Mouse (Mus musculus) CH12.LX (cell line): ENCODE results near the gene Evi5. TPM values are rescaled to one million over a fixed set of nuclear protein-coding genes. Genes with fewer than 3 reads are reported as not detected.

Experiments
- DNase-seq: peaks from one replicate; pipeline ENCODE4 v3.0.0-alpha.2; 2013; ENCODE audit errors: extremely low read depth
- H3K27ac ChIP-seq: 2 replicates; pipeline ENCODE4 v1.5.1; 2012; ENCODE audit warnings: low read depth, mild to moderate bottlenecking, control low read depth, moderate library complexity; ENCODE audit not compliant: insufficient read depth
- H3K27me3 ChIP-seq: replicated peaks from 2 replicates; pipeline ENCODE3; 2012; ENCODE audit warnings: inconsistent platforms
- H3K36me3 ChIP-seq, 2 experiments: replicated peaks in 1 of 2; 2 replicates each; pipeline versions ENCODE3 to v1.6.1; 2012; ENCODE audit warnings: inconsistent platforms in 1 of 2, low read length in 1 of 2, mild to moderate bottlenecking in 1 of 2, mixed read lengths in 1 of 2, moderate library complexity in 1 of 2; ENCODE audit not compliant: control insufficient read depth in 1 of 2, insufficient read depth in 1 of 2
- H3K4me1 ChIP-seq, 2 experiments: 2 replicates each; pipeline ENCODE4 v1.6.1; 2012; ENCODE audit warnings: inconsistent platforms in 1 of 2, moderate library complexity in 1 of 2; ENCODE audit not compliant: insufficient read depth in 2 of 2, control insufficient read depth in 1 of 2
- H3K4me2 ChIP-seq: 2 replicates; pipeline ENCODE4 v1.6.1; 2012; ENCODE audit warnings: low read depth, mild to moderate bottlenecking, control low read depth; ENCODE audit not compliant: poor library complexity, insufficient read depth, severe bottlenecking
- H3K4me3 ChIP-seq, 3 experiments: fragments of 150-350 bp in 1 of 3; sonication (generic) in 1 of 3; replicated peaks in 1 of 3; 2 replicates each; pipeline versions ENCODE3 to v1.5.1; 2011 to 2012; ENCODE audit warnings: low read depth in 2 of 3, low read length in 2 of 3, mild to moderate bottlenecking in 2 of 3, moderate library complexity in 2 of 3, control low read depth in 1 of 3, improper control_type of control experiment in 1 of 3, inconsistent platforms in 1 of 3, mixed read lengths in 1 of 3; ENCODE audit not compliant: poor library complexity in 1 of 3
- H3K79me2 ChIP-seq: replicated peaks from 2 replicates; pipeline ENCODE4 v1.6.1; 2012; ENCODE audit warnings: mild to moderate bottlenecking, moderate library complexity; ENCODE audit not compliant: control insufficient read depth, poor library complexity, insufficient read depth, severe bottlenecking; ENCODE audit errors: extremely low read depth
- H3K9ac ChIP-seq: 2 replicates; pipeline ENCODE4 v1.6.1; 2012; ENCODE audit warnings: low read depth, mild to moderate bottlenecking, control low read depth, moderate library complexity; ENCODE audit not compliant: insufficient read depth
- H3K9me3 ChIP-seq: replicated peaks from 2 replicates; pipeline ENCODE3; 2012; ENCODE audit warnings: low read length, inconsistent platforms, mixed read lengths
- BHLHE40 ChIP-seq: IDR thresholded peaks from 2 replicates; pipeline ENCODE4 v1.6.1; 2011; ENCODE audit warnings: mild to moderate bottlenecking, low read depth, low read length, improper control_type of control experiment
- CHD1 ChIP-seq: IDR thresholded peaks from 2 replicates; pipeline ENCODE4 v1.6.1; 2012; ENCODE audit warnings: low read depth, low read length, improper control_type of control experiment, inconsistent platforms
- CHD2 ChIP-seq: IDR thresholded peaks from 2 replicates; pipeline ENCODE4 v1.6.1; 2011; ENCODE audit warnings: low read length, improper control_type of control experiment
- CTCF ChIP-seq, 2 experiments: IDR thresholded peaks in 1 of 2; conservative IDR thresholded peaks in 1 of 2; 2 replicates each; pipeline ENCODE4 v1.5.1; 2011 to 2012; ENCODE audit warnings: low read depth in 2 of 2, low read length in 2 of 2, improper control_type of control experiment in 1 of 2, inconsistent platforms in 1 of 2, mild to moderate bottlenecking in 1 of 2, moderate library complexity in 1 of 2
- ELF1 ChIP-seq: IDR thresholded peaks from 2 replicates; pipeline ENCODE4 v1.6.1; 2014; ENCODE audit warnings: low read depth, mild to moderate bottlenecking, inconsistent platforms, low read length, improper control_type of control experiment
- EP300 ChIP-seq: IDR thresholded peaks from 2 replicates; pipeline ENCODE4 v1.6.1; 2011; ENCODE audit warnings: low read length, improper control_type of control experiment
- ETS1 ChIP-seq: conservative IDR thresholded peaks from 2 replicates; pipeline ENCODE4 v1.6.1; 2012; ENCODE audit warnings: low read depth, mild to moderate bottlenecking, inconsistent platforms, low read length, improper control_type of control experiment, moderate library complexity
- GABPA ChIP-seq: IDR thresholded peaks from 2 replicates; pipeline ENCODE4 v1.6.1; 2012; ENCODE audit warnings: low read depth, low read length, improper control_type of control experiment, inconsistent platforms; ENCODE audit not compliant: insufficient replicate concordance
- HCFC1 ChIP-seq: IDR thresholded peaks from 2 replicates; pipeline ENCODE4 v1.6.1; 2012; ENCODE audit warnings: low read depth, mild to moderate bottlenecking, inconsistent platforms, low read length, improper control_type of control experiment
- IRF4 ChIP-seq: IDR thresholded peaks from 2 replicates; pipeline ENCODE4 v1.6.1; 2014; ENCODE audit warnings: low read depth, mild to moderate bottlenecking, inconsistent platforms, low read length, improper control_type of control experiment
- JUN ChIP-seq: IDR thresholded peaks from 2 replicates; pipeline ENCODE4 v1.6.1; 2011; ENCODE audit warnings: low read depth, mild to moderate bottlenecking, low read length, improper control_type of control experiment, moderate library complexity; ENCODE audit not compliant: insufficient read depth
- JUND ChIP-seq: conservative IDR thresholded peaks from 2 replicates; pipeline ENCODE4 v1.6.1; 2011; ENCODE audit warnings: low read depth, low read length, improper control_type of control experiment
- KAT2A ChIP-seq: IDR thresholded peaks from 2 replicates; pipeline ENCODE4 v1.6.1; 2012; ENCODE audit warnings: low read length, improper control_type of control experiment, inconsistent platforms; ENCODE audit not compliant: insufficient replicate concordance
- MAFK ChIP-seq: IDR thresholded peaks from 2 replicates; pipeline ENCODE4 v1.6.1; 2011; ENCODE audit warnings: low read length, improper control_type of control experiment; ENCODE audit not compliant: insufficient replicate concordance
- MAX ChIP-seq: IDR thresholded peaks from 2 replicates; pipeline ENCODE4 v1.6.1; 2011; ENCODE audit warnings: low read length, improper control_type of control experiment
- MAZ ChIP-seq: IDR thresholded peaks from 2 replicates; pipeline ENCODE4 v1.6.1; 2012; ENCODE audit warnings: low read depth, mild to moderate bottlenecking, inconsistent platforms, low read length, improper control_type of control experiment, moderate library complexity
- MEF2A ChIP-seq: IDR thresholded peaks from 2 replicates; pipeline ENCODE4 v1.6.1; 2014; ENCODE audit warnings: low read depth, mild to moderate bottlenecking, inconsistent platforms, low read length, improper control_type of control experiment, borderline replicate concordance
- MXI1 ChIP-seq: IDR thresholded peaks from 2 replicates; pipeline ENCODE4 v1.6.1; 2011; ENCODE audit warnings: mild to moderate bottlenecking, low read depth, low read length, improper control_type of control experiment
- MYC ChIP-seq: IDR thresholded peaks from 2 replicates; pipeline ENCODE4 v1.6.1; 2011; ENCODE audit warnings: low read depth, mild to moderate bottlenecking, improper control_type of control experiment, low read length
- NELFE ChIP-seq: IDR thresholded peaks from 2 replicates; pipeline ENCODE4 v1.6.1; 2011; ENCODE audit warnings: low read depth, low read length, improper control_type of control experiment
- PAX5 ChIP-seq: IDR thresholded peaks from 2 replicates; pipeline ENCODE4 v1.6.1; 2012; ENCODE audit warnings: low read length, inconsistent platforms, mixed read lengths
- POLR2A ChIP-seq: IDR thresholded peaks from 2 replicates; pipeline ENCODE4 v1.6.1; 2011; ENCODE audit warnings: low read depth, mild to moderate bottlenecking, improper control_type of control experiment, low read length
- RAD21 ChIP-seq: IDR thresholded peaks from 2 replicates; pipeline ENCODE4 v1.6.1; 2011; ENCODE audit warnings: low read depth, mild to moderate bottlenecking, low read length, improper control_type of control experiment, moderate library complexity
- SIN3A ChIP-seq: IDR thresholded peaks from 2 replicates; pipeline ENCODE4 v1.6.1; 2012; ENCODE audit warnings: low read length, improper control_type of control experiment, inconsistent platforms
- SMC3 ChIP-seq: IDR thresholded peaks from 2 replicates; pipeline ENCODE4 v1.6.1; 2011; ENCODE audit warnings: low read depth, low read length, improper control_type of control experiment
- TBP ChIP-seq: conservative IDR thresholded peaks from 2 replicates; pipeline ENCODE4 v1.6.1; 2011; ENCODE audit warnings: low read depth, low read length, improper control_type of control experiment
- TCF12 ChIP-seq: IDR thresholded peaks from 2 replicates; pipeline ENCODE4 v1.6.1; 2014; ENCODE audit warnings: low read depth, mild to moderate bottlenecking, inconsistent platforms, low read length, improper control_type of control experiment
- UBTF ChIP-seq: IDR thresholded peaks from 2 replicates; pipeline ENCODE4 v1.6.1; 2012; ENCODE audit warnings: low read depth, mild to moderate bottlenecking, inconsistent platforms, low read length, improper control_type of control experiment, moderate library complexity
- USF1 ChIP-seq: IDR thresholded peaks from 2 replicates; pipeline ENCODE4 v1.6.1; 2014; ENCODE audit warnings: low read depth, mild to moderate bottlenecking, inconsistent platforms, low read length, improper control_type of control experiment
- ZC3H11A ChIP-seq: IDR thresholded peaks from 2 replicates; pipeline ENCODE4 v1.6.1; 2012; ENCODE audit warnings: low read depth, mild to moderate bottlenecking, inconsistent platforms, low read length, improper control_type of control experiment
- ZKSCAN1 ChIP-seq: IDR thresholded peaks from 2 replicates; pipeline ENCODE4 v1.6.1; 2012; ENCODE audit warnings: low read depth, inconsistent platforms, low read length, improper control_type of control experiment, borderline replicate concordance
- ZMIZ1 ChIP-seq: IDR thresholded peaks from 2 replicates; pipeline ENCODE4 v1.6.1; 2012; ENCODE audit warnings: low read depth, mild to moderate bottlenecking, inconsistent platforms, low read length, improper control_type of control experiment
- ZNF384 ChIP-seq: IDR thresholded peaks from 2 replicates; pipeline ENCODE4 v1.6.1; 2012; ENCODE audit warnings: low read depth, low read length, improper control_type of control experiment, inconsistent platforms
- dilution Hi-C: fragments of 300-500 bp; cut with MboI; formaldehyde crosslinking; loops from 2 replicates; pipeline ENCODE4 v1.14.3; 2020; ENCODE audit warnings: low sequenced_read_pairs; ENCODE audit not compliant: extremely low pct_unique_long_range_greater_than_20kb, extremely low pct_ligation_motif_present
- in situ Hi-C: fragments of 300-500 bp; cut with MboI; formaldehyde crosslinking; loops from 3 replicates; pipeline ENCODE4 v1.14.3; 2019; ENCODE audit warnings: low sequenced_read_pairs, low pct_ligation_motif_present, low pct_unique_long_range_greater_than_20kb, mixed read lengths
- polyA plus RNA-seq: library from polyadenylated mRNA; unstranded; fragments of >175 nt; gene quantifications from 2 replicates; pipeline ENCODE4 v1.2.1, GENCODE M21; 2012; ENCODE audit warnings: low read depth; ENCODE audit not compliant: insufficient read length
- total RNA-seq, 2 experiments: library from RNA; depleted of rRNA; stranded (reverse); fragments of 300-350 nt in 1 of 2; fragments of >200 nt in 1 of 2; gene quantifications; 2 replicates each; pipeline ENCODE4 v1.2.3; 2012 to 2014

Evi5 gene
- total and polyA plus RNA-seq, 3 experiments, result 3.2 to 6.3 (median 3.8) TPM

- no peaks in the 10 kb centered on the region for H3K79me2 ChIP-seq
- peaks cover 7 to 33% of the 10 kb centered on the region in 2 experiments for H3K36me3 ChIP-seq
- dilution Hi-C loops (no loop called here), in situ Hi-C loops (no loop called here)
- no peak for TF ChIP-seq JUN
- TF ChIP-seq EP300, result no peak
- no peak for TF ChIP-seq HCFC1
- TF ChIP-seq CTCF (conservative IDR thresholded peaks at IDR 0.05 in 1 of 2, IDR thresholded peaks at IDR 0.05 in 1 of 2; ENCODE audit: low read depth in 2 of 2, low read length in 2 of 2), result no peak
- no peak for DNase-seq
- no peak overlapping the region for H3K9ac ChIP-seq
- peaks cover 7 to 32% of the 10 kb centered on the region in 2 experiments for H3K4me1 ChIP-seq
- H3K4me3 ChIP-seq, result peak overlapping the region in 1 of 3 experiments; percentile 47
- no peak overlapping the region for H3K27ac ChIP-seq
- no peaks in the 10 kb centered on the region for H3K27me3 ChIP-seq
- H3K9me3 ChIP-seq, result peaks cover 35% of the 10 kb centered on the region
- H3K4me2 ChIP-seq, result no peak overlapping the region
Observed at GRCm38 (mm10) chr5:107719209-107719608, 155.7 kb downstream of the Evi5 start.

- H3K36me3 ChIP-seq, result peaks cover 7 to 27% of the 10 kb centered on the region in 2 experiments
- peak overlapping the region; percentile 19; the same call in 1 of the 2 replicates for H3K27ac ChIP-seq
- dilution Hi-C loops, result no loop called here
- no peaks in the 10 kb centered on the region for H3K27me3 ChIP-seq
- in situ Hi-C loops, result no loop called here
- peaks cover 7 to 38% of the 10 kb centered on the region in 2 experiments for H3K4me1 ChIP-seq
- no peak overlapping the region; the same call in 1 of the 2 replicates for H3K9ac ChIP-seq
- H3K79me2 ChIP-seq, result no peaks in the 10 kb centered on the region
- peak; percentile 79 for DNase-seq
- H3K9me3 ChIP-seq, result peaks cover 22% of the 10 kb centered on the region
- peak overlapping the region in 1 of 3 experiments; percentile 50 for H3K4me3 ChIP-seq
- H3K4me2 ChIP-seq, result peak overlapping the region; percentile 2; the same call in 1 of the 2 replicates
- TF ChIP-seq NELFE, result peak; percentile 60; the same call in 1 of the 2 replicates
- TF ChIP-seq CHD1, result no peak
- TF ChIP-seq ZKSCAN1, result no peak
- peak; percentile 56; the same call in 1 of the 2 replicates for TF ChIP-seq MEF2A
- peak; percentile 91 for TF ChIP-seq BHLHE40
- peak; percentile 46; the same call in 1 of the 2 replicates for TF ChIP-seq SIN3A
- no peak for TF ChIP-seq MAFK
- TF ChIP-seq TBP, result no peak
- TF ChIP-seq MAX, result peak; percentile 96
- peak; percentile 85 for TF ChIP-seq MAZ
- no peak for TF ChIP-seq UBTF
- peak; percentile 85 for TF ChIP-seq TCF12
- peak; percentile 71 for TF ChIP-seq MXI1
- TF ChIP-seq CHD2, result peak; percentile 15; the same call in 1 of the 2 replicates
- TF ChIP-seq ZC3H11A, result no peak
- no peak; the same call in 1 of the 2 replicates for TF ChIP-seq RAD21
- TF ChIP-seq KAT2A, result no peak
- TF ChIP-seq IRF4, result peak; percentile 65; the same call in 1 of the 2 replicates
- no peak for TF ChIP-seq ZNF384
- TF ChIP-seq SMC3, result no peak
- TF ChIP-seq EP300, result peak; percentile 52
- peak; percentile 88 for TF ChIP-seq MYC
- TF ChIP-seq ETS1, result peak; percentile 92
- TF ChIP-seq JUN, result no peak
- no peak for TF ChIP-seq PAX5
- TF ChIP-seq GABPA, result no peak
- TF ChIP-seq ELF1, result peak; percentile 63
- TF ChIP-seq ZMIZ1, result no peak
- peak; percentile 69 for TF ChIP-seq USF1
- peak; percentile 45; the same call in 1 of the 2 replicates for TF ChIP-seq POLR2A
- no peak for TF ChIP-seq JUND
Observed at GRCm38 (mm10) chr5:107717871-107718361, 157.0 kb downstream of the Evi5 start.
